Mouse (Mus musculus): ENCODE results near the gene Gabrb1.

GRCm38 (mm10) chr5:71648108-71648507 lies 9.8 kb upstream of the Gabrb1 start:
- TF ChIP-seq POLR2AphosphoS5 (IDR thresholded peaks at IDR 0.05; ENCODE audit: borderline replicate concordance, low read depth, low read length) = no peak
- TF ChIP-seq CTCF (IDR thresholded peaks at IDR 0.05 in 2 of 3, conservative IDR thresholded peaks at IDR 0.05 in 1 of 3; ENCODE audit: control insufficient read depth in 1 of 3, insufficient read depth in 1 of 3, low read depth in 2 of 3, low read length in 3 of 3, poor library complexity in 1 of 3, severe bottlenecking in 1 of 3) = no peak
- TF ChIP-seq RAD21 (IDR thresholded peaks at IDR 0.05; ENCODE audit: low read depth, low read length) = no peak
- no peak for TF ChIP-seq POLR2A (IDR thresholded peaks at IDR 0.05; ENCODE audit: control insufficient read depth in 1 of 2, insufficient read depth in 1 of 2, low read depth in 1 of 2, low read length in 2 of 2, poor library complexity in 1 of 2)
- TF ChIP-seq USF1 (IDR thresholded peaks at IDR 0.05; ENCODE audit: low read depth, low read length) = no peak
- no peak for TF ChIP-seq CHD1 (IDR thresholded peaks at IDR 0.05; ENCODE audit: low read depth, low read length)
- no peak for TF ChIP-seq CHD2 (IDR thresholded peaks at IDR 0.05; ENCODE audit: low read length)
- TF ChIP-seq HCFC1 (IDR thresholded peaks at IDR 0.05; ENCODE audit: low read depth, low read length) = no peak
- no peak for TF ChIP-seq NRF1 (IDR thresholded peaks at IDR 0.05; ENCODE audit: insufficient read depth, low read depth, low read length, poor library complexity, severe bottlenecking)
- no peak for TF ChIP-seq EP300 (IDR thresholded peaks at IDR 0.05; ENCODE audit: low read depth in 1 of 2, low read length in 2 of 2)
- TF ChIP-seq BHLHE40 (IDR thresholded peaks at IDR 0.05; ENCODE audit: borderline replicate concordance, low read depth, low read length) = no peak
- TF ChIP-seq MEF2A (IDR thresholded peaks at IDR 0.05; ENCODE audit: extremely low read depth, insufficient replicate concordance, low read depth, low read length, poor library complexity, severe bottlenecking) = no peak
- no peak for TF ChIP-seq RCOR1 (IDR thresholded peaks at IDR 0.05; ENCODE audit: low read depth, low read length)

Measured in MEL (cell line).